Mouse (Mus musculus): Measurements from ENCODE around the gene Pla2g1b. TPM values are rescaled to one million over a fixed set of nuclear protein-coding genes. Genes with fewer than 3 reads are reported as not detected.

Gene Pla2g1b
- total RNA-seq (2021), result not detected

DNA sequence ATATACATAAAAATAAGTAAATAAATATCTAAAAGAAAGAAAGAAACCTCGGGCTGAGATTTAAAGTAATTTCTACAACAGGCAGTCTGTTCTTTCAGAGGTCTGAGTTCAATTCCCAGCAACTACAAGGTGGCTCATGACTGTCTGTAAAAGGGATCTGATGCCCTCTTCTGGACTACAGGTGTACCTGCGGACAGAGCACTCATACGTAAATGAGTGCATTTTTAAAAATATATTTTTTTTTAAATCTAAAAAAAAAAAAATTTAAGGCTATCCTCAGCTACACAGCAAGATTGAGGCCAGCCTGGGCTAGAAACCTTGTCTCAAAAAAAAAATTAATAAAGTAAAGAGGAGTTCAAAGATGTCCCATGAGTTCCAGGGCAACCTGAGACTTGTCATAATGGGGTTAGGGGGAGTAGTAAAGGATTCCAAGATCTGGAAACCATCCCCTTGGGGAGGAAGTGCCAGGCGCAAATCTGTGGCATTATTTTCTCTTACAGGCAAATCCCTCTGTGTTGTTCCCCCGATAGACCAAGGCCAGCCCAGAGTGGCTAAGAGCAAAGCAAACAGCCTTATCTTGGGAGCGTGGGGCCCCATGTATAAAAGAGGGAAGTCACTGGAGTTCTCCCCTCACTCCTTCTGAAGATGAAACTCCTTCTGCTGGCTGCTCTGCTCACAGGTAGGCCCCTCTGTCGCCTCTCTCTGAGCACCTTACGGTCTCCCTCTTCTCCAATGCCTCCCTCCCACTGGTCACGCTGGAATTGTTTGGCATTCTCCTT, at the start of gene Pla2g1b:
Gene Pla2g1b, plus strand, starts transcription at position 621 of the 779 bp plus-strand sequence.
- DNase-seq (ENCODE audit: extremely low spot score in 1 of 2, low spot score in 1 of 2), result no peak

DNA sequence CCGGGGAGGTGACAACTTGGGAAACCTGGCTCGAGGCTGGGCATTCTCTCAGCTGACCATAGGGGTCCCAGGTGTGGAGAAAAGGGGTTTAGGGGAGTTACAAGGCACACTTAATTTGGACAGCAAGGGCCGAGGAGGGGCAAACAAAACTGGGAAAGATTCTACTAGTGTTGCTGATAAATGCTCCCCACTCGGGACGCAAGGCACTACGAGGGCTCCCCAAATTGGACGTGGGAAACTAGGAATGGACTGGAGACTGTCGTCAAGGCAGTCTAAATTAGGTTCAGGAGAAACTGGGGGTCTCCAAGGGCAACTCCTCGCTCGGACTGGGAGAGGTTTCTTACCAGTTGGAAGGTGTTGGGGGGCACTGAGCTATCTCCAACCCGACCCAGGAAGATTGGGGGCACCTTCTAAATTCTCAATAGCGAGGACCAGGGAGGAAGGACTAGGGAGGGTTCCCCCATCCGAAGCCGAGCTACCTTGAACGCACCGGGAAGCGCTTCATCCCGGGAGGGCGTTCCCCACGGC, 37.2 kb upstream of the Pla2g1b start:
- no peak for DNase-seq (ENCODE audit: extremely low spot score in 1 of 2, low spot score in 1 of 2)

DNA sequence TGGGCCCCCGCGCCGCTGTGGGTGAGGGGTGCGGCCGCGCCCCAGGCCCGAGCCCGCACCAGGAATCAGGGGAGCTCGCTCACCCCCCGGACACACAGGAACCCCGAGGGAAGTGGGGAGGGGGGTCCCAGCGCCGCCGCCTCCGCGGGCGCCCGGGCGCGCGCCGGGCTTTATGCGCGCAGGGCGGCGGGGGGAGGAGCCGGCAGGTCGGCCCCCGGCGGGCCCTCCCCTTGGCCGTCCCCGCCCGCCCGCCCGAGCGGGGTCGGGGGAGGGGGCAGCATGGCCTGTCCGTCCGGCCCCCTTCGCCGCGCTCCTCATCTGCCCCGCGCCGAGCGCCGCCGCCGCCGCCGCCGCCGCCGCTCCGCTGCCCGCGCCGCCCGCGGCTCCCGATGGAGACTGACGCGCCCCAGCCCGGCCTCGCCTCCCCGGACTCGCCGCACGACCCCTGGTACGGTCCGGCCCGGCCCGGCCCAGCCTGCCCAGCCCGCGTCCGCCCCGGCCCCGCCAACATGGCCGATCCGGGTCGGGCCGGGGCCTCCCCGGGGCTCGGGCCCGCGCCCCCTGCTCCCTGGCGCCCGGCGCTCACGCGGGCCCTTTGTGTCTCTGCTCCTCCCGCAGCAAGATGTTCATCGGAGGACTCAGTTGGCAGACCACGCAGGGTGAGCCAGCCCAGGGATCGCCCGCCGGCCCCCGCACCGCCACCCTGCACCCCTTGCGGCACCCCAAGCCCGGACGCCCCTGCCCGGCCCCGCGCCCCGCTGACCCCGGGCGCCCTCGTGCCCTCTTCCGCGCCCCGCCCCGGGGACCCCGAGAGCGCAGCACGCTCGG, 36.5 kb upstream of the Pla2g1b start, which contains the start of gene Msi1:
Gene Msi1, plus strand, starts transcription at position 241 of the 828 bp plus-strand sequence.
- no peak for DNase-seq (ENCODE audit: extremely low spot score in 1 of 2, low spot score in 1 of 2)

DNA sequence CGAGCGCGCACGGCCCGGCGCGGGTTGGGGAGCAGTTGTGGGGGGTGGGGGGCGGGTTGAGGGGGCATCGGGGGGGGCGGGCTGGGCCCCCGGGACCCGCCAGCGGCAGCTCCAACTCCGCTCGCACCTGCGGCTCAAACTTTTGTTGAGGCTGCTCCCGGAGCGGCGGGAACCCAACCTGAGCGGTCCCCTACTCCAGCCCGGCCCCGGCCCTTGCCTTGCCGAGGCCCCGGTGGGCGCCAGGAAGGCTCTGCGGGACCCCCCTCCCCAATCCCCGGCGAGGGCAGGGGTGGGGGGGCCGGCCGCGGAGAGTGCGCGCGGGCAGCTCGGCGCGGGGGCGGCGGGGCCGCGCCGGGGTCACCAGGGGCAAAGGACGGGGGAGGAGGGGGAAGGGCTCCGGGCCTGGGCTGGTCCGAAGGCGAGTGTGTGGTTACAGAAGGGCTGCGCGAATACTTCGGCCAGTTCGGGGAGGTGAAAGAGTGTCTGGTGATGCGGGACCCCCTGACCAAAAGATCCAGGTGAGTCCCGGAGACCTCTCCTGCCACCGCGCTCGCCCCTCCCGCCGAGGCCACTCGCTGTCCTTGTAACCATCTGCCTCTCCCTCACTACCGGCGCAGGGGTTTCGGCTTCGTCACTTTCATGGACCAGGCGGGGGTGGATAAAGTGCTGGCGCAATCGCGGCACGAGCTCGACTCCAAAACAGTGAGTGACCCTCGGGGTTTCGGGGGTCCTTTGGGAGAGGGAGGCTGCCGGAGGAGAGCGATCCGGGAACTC, 35.7 kb upstream of the Pla2g1b start:
- DNase-seq (ENCODE audit: extremely low spot score in 1 of 2, low spot score in 1 of 2), result no peak

DNA sequence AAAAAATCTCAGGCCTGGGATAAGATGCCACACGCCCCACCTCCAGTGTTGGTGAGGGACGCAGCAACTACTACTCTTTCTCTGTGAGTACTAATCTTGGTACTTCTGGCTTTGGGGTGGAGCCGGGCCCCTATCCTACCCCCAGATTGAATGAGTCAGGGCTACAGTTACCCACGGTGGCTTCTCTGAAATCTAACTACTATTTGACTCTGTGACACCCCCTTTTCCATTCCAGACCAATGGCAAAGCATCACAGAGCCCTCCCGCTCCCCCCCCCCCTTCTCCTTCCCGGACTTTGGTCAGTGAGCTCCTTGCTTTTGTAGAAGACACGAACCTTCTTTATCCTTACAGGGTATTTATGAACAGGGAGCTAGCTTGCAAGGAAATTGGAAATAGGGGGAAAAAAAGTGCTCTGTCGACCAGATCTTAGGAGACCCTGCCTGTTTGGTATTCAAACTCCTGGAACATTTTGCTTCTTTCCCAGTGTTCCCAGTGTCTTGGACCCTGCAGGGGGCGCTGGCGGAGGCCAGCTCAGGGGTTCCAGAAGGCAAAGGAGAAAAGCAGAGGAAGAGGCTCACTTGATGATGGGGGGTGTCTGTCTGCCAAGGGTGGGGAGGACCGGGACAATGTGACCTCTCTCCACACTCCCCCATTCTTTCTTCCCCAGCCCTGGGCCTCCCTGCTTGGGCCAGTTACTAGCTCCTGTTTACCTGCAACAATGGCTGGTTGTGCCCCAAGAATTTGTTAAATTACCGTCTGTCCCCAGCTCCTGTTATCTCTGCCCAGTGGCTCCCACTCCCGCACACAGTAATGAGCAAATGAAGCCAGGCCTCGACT, 34.8 kb upstream of the Pla2g1b start:
- peak in 1 of 2 experiments; percentile 41 for DNase-seq (ENCODE audit: extremely low spot score in 1 of 2, low spot score in 1 of 2)

DNA sequence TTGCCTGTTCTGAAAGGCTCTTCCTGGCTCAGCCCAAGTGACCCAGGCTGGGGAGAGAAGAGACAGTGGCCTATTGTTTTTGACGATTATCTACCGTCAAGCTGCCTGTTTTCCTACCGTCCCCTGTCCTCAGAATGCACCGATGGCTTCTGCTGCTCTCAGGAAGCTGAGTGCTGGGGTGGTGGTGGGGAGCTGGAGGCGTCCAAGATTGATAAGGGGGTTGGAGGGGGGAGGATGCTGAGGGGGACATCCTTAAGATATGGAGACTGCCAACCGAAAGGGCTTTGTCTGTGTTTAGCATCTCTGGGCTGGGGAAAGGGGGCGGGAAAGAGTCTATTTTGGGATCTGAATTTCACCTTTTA, 34.2 kb upstream of the Pla2g1b start:
- no peak for DNase-seq (ENCODE audit: extremely low spot score in 1 of 2, low spot score in 1 of 2)

GRCm38 (mm10) chr5:115432395-115432794, 33.7 kb upstream of the Pla2g1b start:
- DNase-seq (ENCODE audit: extremely low spot score in 1 of 2, low spot score in 1 of 2), result no peak

DNA sequence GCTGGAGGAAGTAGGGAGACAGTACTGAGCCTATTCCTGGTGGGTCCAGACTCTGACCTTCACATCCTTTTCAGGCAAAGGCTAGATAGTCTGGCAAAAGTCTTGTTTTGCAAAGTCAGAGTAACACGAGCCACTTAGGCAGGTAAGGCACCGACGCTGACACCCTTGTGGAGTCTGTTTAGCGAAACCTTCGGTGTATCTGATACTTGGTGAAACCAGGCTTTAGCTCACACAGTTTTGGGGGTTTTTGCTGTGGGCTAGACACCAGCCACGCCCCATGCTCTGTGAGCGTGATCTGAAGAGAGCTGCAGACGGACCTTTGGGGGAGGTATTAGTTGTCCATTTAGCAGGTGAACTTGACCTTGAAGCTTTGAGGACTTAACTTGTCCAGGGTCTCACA, 32.9 kb upstream of the Pla2g1b start:
- no peak for DNase-seq (ENCODE audit: extremely low spot score in 1 of 2, low spot score in 1 of 2)

GRCm38 (mm10) chr5:115434280-115434852, 31.7 kb upstream of the Pla2g1b start:
- no peak for DNase-seq (ENCODE audit: extremely low spot score in 1 of 2, low spot score in 1 of 2)

DNA sequence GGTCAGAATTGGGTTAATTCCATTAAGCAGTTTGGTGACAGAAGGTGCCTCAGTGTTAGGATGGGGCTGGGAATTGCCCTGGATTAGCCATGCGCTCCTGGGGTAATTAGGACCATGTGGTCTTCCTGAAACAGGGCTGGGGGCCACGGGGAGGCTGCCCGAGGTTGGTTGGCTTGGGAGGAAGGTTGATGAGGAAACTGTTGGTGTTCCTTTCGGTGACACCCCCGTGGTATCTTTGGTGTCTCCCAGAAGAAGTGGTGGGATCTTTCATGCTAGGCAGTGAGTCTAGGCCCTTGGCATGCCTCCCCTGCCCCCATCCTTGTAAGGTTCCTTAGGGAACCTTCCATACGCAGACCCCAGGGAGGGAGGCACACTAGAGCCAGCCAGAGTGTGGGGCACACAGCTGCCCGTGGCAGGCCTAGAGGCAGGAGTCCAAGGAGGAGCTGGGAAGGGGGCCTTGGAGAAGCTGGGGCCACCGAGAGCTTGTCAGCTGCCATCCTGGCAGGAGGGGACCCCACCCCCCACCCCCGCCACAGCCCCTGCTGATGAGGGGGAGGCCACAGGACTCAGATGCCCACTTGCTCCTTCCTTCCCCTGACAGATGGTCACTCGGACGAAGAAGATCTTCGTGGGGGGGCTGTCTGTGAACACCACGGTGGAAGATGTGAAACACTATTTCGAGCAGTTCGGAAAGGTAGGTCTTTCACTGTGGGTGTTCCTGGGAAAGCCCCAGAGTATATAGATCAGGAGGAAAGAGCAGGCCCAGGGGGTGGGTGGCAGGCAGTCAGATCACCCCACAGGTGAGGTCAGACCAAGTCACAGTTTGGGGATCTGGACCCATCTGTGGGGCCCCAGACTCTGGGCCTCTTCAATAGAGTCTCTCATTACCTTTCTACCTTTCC, 31.0 kb upstream of the Pla2g1b start:
- DNase-seq (ENCODE audit: extremely low spot score in 1 of 2, low spot score in 1 of 2), result no peak

- no peak for DNase-seq (ENCODE audit: extremely low spot score in 1 of 2, low spot score in 1 of 2)
Observed at GRCm38 (mm10) chr5:115435755-115436379, 30.2 kb upstream of the Pla2g1b start.

- peak; percentile 71 to 81 for DNase-seq (ENCODE audit: extremely low spot score in 1 of 2, low spot score in 1 of 2)
Observed at GRCm38 (mm10) chr5:115436421-115437124, 29.5 kb upstream of the Pla2g1b start.

DNA sequence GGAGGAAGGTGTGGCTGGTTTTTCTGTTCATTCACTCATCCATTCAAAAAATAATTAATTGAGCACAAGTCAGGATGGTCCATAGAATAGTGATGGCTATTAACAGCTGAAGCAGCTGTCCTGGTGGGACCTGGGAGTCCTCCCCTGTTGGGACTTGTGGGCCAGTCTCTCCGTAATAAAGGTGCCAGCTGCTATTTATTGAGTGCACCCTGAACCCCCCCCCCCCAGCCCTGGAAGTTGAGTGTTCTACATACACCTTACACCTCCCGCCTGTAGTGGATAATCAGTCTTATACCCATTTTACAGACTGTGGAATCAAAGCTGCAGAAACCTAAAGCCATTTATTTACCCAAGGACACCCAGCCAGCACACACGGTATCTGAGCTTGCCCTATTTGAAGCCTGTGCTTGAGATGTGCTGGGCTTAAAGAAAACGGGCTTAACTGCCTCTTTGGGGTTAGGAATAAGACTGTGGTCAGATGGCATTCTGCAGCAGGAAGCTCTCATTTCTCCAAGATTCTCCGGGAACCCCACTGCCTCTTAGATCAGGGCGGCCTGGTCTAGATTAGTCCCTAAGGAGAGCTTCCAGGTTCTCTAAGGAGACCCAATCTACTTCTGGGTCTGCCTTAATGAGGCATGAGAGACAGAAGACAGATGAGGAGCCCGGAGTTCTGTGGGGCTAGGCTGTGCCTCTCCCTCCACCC, 28.7 kb upstream of the Pla2g1b start:
- DNase-seq (ENCODE audit: extremely low spot score in 1 of 2, low spot score in 1 of 2), result no peak

DNA sequence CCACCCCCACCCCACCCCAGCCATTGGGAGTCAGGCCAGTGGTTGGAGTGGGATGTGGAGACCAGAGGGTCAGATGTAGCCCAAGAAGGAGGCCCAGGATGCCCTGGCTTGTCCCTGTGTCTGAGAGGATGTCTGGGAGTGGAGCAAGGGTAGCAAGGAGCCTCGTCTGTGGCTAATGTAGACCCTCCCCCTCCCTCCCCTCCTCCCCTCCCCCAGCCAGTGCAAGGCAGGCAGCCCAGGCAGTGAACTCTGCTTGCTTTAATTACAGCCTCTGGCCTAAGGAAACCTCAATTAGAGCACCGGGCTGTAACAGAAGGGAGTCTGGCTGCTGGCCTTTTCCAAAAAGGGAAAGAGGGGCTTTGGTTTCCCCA, 28.1 kb upstream of the Pla2g1b start:
- no peak for DNase-seq (ENCODE audit: extremely low spot score in 1 of 2, low spot score in 1 of 2)

DNA sequence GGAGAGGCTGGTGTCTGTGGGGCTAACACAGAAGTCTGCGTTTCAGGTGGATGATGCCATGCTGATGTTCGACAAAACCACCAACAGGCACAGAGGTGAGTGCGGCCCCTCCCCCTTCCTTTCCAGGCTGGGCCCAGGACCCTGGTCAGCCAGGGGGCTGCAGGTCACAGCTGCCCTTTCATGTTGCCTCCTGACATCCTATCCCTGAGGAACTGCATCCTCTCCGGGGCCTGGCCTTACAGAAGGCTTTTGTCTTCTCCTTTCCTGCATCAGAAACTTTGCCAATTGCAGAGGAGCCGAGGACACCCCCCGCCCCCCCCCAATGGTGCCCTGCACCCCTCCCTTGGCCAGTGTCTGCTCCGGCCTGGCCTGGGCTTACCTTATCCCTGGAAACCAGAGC, 27.4 kb upstream of the Pla2g1b start:
- no peak for DNase-seq (ENCODE audit: extremely low spot score in 1 of 2, low spot score in 1 of 2)

DNA sequence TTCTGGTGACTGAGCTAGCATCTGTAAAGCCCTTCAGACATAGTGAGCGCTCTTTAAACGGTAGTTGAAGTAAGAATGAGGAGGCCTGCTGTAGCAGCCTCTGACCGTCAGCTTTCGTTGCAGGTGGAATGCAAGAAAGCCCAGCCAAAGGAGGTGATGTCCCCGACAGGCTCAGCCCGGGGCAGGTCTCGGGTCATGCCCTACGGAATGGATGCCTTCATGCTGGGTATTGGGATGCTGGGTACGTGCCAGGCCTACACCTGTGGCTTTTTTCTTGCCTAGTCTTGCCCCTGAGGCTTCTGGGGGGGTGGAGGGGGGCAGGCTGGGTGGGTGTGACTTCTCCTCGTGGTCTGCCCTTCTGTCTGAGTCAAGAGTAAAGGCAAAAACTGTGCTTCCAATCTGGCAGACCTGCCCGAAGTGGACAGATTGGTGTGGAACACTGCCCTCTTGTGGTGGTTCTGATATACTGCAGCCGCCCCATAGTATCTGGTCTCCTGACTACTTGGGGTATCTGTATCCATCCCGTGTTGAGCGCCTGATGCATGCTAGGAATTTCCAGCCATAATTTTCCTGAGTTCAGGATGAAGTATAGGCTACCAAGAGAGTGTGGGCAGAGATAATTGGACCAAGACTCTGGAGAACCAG, 24.7 kb upstream of the Pla2g1b start:
- peak; percentile 60 to 77 for DNase-seq (ENCODE audit: extremely low spot score in 1 of 2, low spot score in 1 of 2)
